Mouse (Mus musculus) olfactory bulb, adult 2 months (tissue): Measurements from ENCODE around the gene Isca2.

Experiments used
- CTCF ChIP-seq: fragments of 200-500 bp; IDR thresholded peaks from 2 replicates; pipeline ENCODE4 v1.5.1; 2012; ENCODE audit warnings: low read depth, mild to moderate bottlenecking, low read length, moderate library complexity; ENCODE audit not compliant: insufficient read depth
- POLR2A ChIP-seq: fragments of 200-500 bp; IDR thresholded peaks from 2 replicates; pipeline ENCODE4 v1.6.1; 2012; ENCODE audit warnings: mild to moderate bottlenecking, low read depth, low read length, moderate library complexity; ENCODE audit not compliant: insufficient read depth

DNA sequence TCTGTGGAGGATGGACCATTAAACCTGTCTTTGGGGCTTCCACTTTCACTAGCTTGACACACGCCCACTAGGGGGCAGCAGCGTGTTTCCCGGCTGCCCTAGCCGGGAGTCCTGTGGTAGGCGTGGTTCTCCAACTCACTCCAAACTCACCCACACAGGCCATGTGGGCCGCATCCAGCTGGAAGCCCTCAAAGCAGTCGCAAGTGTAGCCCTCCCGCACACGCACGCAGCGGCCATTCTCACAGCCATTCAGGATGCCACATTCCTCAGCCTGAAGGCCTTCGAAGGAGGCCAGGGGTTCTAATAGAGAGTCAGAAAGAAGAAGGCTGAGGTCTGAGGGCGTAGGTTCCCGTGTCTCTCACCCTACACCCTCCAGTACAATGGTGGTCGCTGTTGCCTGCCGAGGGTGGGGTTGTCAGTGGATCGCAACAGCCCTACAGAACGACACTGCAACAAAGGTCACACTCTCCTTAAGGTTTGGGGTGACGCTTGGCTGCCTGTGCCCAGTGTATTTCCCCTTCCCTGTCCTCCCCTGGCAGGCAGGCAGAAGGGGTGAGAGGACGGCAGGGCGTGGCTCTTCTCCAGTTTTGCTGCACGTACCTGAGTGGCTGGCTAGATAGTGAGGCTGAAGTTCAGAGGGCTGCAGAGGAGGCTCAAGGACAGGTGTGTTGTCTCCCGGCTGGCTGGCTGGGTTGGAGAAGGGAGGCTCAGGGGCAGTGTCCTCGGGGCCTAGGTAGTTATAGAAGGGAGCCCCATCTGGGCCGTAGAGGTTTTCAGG lies 11.7 kb downstream of the Isca2 start:
- TF ChIP-seq CTCF (peak; percentile 81), POLR2A (no peak)
